Mouse (Mus musculus): ENCODE results near the gene Map7d1. TPM values are rescaled to one million over a fixed set of nuclear protein-coding genes. Genes with fewer than 3 reads are reported as not detected.
A peak's percentile ranks its signal among the peaks of the same experiment; 100 is the strongest.
"Not testable (repeated sequence)": the region's sequence is repeated elsewhere in the genome, so short reads cannot be mapped to it uniquely, and the experiment has no call there.

Gene Map7d1
- polyA plus RNA-seq, 1 experiment from 2014 or later, result 58.2 TPM

- no peaks in the 10 kb centered on the region for H3K27me3 ChIP-seq
- H3K9me3 ChIP-seq (replicated peaks), result no peaks in the 10 kb centered on the region
- H3K4me1 ChIP-seq, result peaks cover 5% of the 10 kb centered on the region; the same call in 1 of the 2 replicates
- no peak for ATAC-seq
- no peak overlapping the region for H3K9ac ChIP-seq
- H3K36me3 ChIP-seq (ENCODE audit: poor library complexity, severe bottlenecking), result peaks cover 100% of the 10 kb centered on the region
- no peak overlapping the region for H3K4me3 ChIP-seq
- WGBS, result 94% methylated on average over 10 of the region's 10 CpGs
- no peak overlapping the region for H3K4me2 ChIP-seq
- no peak overlapping the region for H3K27ac ChIP-seq
These were observed 21.0 kb downstream of the Map7d1 start for GRCm38 (mm10) chr4:126235191-126235590.

GRCm38 (mm10) chr4:126234496-126235175, 21.5 kb downstream of the Map7d1 start:
- H3K4me2 ChIP-seq, result no peak overlapping the region
- H3K9me3 ChIP-seq (replicated peaks), result no peaks in the 10 kb centered on the region
- peaks cover 99% of the 10 kb centered on the region for H3K36me3 ChIP-seq (ENCODE audit: poor library complexity, severe bottlenecking)
- no peak for ATAC-seq
- H3K9ac ChIP-seq, result no peak overlapping the region
- no peaks in the 10 kb centered on the region for H3K27me3 ChIP-seq
- H3K4me1 ChIP-seq, result peaks cover 5% of the 10 kb centered on the region; the same call in 1 of the 2 replicates
- WGBS, result 85% methylated on average over 18 of the region's 18 CpGs
- no peak overlapping the region for H3K4me3 ChIP-seq
- H3K27ac ChIP-seq, result no peak overlapping the region

GRCm38 (mm10) chr4:126233676-126234308, 22.4 kb downstream of the Map7d1 start:
- H3K27ac ChIP-seq, result no peak overlapping the region
- 89% methylated on average over 29 of the region's 29 CpGs for WGBS
- H3K9ac ChIP-seq, result no peak overlapping the region
- no peak overlapping the region for H3K4me2 ChIP-seq
- peaks cover 90% of the 10 kb centered on the region for H3K36me3 ChIP-seq (ENCODE audit: poor library complexity, severe bottlenecking)
- H3K4me1 ChIP-seq, result peaks cover 5% of the 10 kb centered on the region; the same call in 1 of the 2 replicates
- no peaks in the 10 kb centered on the region for H3K9me3 ChIP-seq (replicated peaks)
- ATAC-seq, result no peak
- H3K4me3 ChIP-seq, result no peak overlapping the region
- H3K27me3 ChIP-seq, result no peaks in the 10 kb centered on the region

GRCm38 (mm10) chr4:126229900-126230299, 26.2 kb downstream of the Map7d1 start:
- no peak overlapping the region for H3K4me3 ChIP-seq
- peaks cover 11% of the 10 kb centered on the region for H3K4me1 ChIP-seq
- H3K36me3 ChIP-seq (ENCODE audit: poor library complexity, severe bottlenecking), result peaks cover 52% of the 10 kb centered on the region
- H3K9me3 ChIP-seq (replicated peaks), result no peaks in the 10 kb centered on the region
- no peak overlapping the region for H3K27ac ChIP-seq
- H3K27me3 ChIP-seq, result no peaks in the 10 kb centered on the region
- H3K9ac ChIP-seq, result no peak overlapping the region
- ATAC-seq, result no peak
- H3K4me2 ChIP-seq, result no peak overlapping the region
- 81% methylated on average over 7 of the region's 7 CpGs for WGBS

- H3K9me3 ChIP-seq (replicated peaks), result no peaks in the 10 kb centered on the region
- peaks cover 11% of the 10 kb centered on the region for H3K4me1 ChIP-seq
- no peak overlapping the region for H3K9ac ChIP-seq
- ATAC-seq, result no peak
- H3K4me3 ChIP-seq, result no peak overlapping the region
- no peak overlapping the region for H3K27ac ChIP-seq
- no peaks in the 10 kb centered on the region for H3K27me3 ChIP-seq
- WGBS, result 10% methylated on average over 5 of the region's 5 CpGs
- H3K36me3 ChIP-seq (ENCODE audit: poor library complexity, severe bottlenecking), result peaks cover 34% of the 10 kb centered on the region
- H3K4me2 ChIP-seq, result no peak overlapping the region
These were observed 28.0 kb downstream of the Map7d1 start for GRCm38 (mm10) chr4:126228144-126228543.

- ATAC-seq, result peak; percentile 80
- H3K27ac ChIP-seq, result 0 out of 2 replicates have a peak overlapping the region, but pooled peaks have one; percentile 2
- peak overlapping the region; percentile 44 for H3K4me2 ChIP-seq
- 7% methylated on average over 18 of the region's 18 CpGs for WGBS
- H3K9ac ChIP-seq, result peak overlapping the region; percentile 41; the same call in 1 of the 2 replicates
- peaks cover 11% of the 10 kb centered on the region for H3K4me1 ChIP-seq
- H3K27me3 ChIP-seq, result no peaks in the 10 kb centered on the region
- H3K9me3 ChIP-seq (replicated peaks), result no peaks in the 10 kb centered on the region
- H3K36me3 ChIP-seq (ENCODE audit: poor library complexity, severe bottlenecking), result peaks cover 25% of the 10 kb centered on the region
- H3K4me3 ChIP-seq, result 0 out of 2 replicates have a peak overlapping the region, but pooled peaks have one; percentile 4
These were observed 28.9 kb downstream of the Map7d1 start for GRCm38 (mm10) chr4:126227077-126227761.

GRCm38 (mm10) chr4:126226640-126227039, 29.5 kb downstream of the Map7d1 start:
- H3K4me2 ChIP-seq, result no peak overlapping the region
- peaks cover 19% of the 10 kb centered on the region for H3K36me3 ChIP-seq (ENCODE audit: poor library complexity, severe bottlenecking)
- peak; percentile 34; the same call in 1 of the 2 replicates for ATAC-seq
- H3K4me3 ChIP-seq, result no peak overlapping the region
- no peaks in the 10 kb centered on the region for H3K27me3 ChIP-seq
- no peak overlapping the region for H3K9ac ChIP-seq
- no peaks in the 10 kb centered on the region for H3K9me3 ChIP-seq (replicated peaks)
- no peak overlapping the region for H3K27ac ChIP-seq
- peaks cover 11% of the 10 kb centered on the region for H3K4me1 ChIP-seq
- WGBS, result 55% methylated on average over 12 of the region's 12 CpGs

- Histone ChIP-seq H3K4me2 (no peak overlapping the region), H3K4me3 (no peak overlapping the region), H3K36me3 (ENCODE audit: poor library complexity, severe bottlenecking) (no peaks in the 10 kb centered on the region), H3K9me3 (replicated peaks) (no peaks in the 10 kb centered on the region), H3K9ac (no peak overlapping the region), H3K4me1 (peaks cover 6% of the 10 kb centered on the region), H3K27ac (no peak overlapping the region), H3K27me3 (no peaks in the 10 kb centered on the region)
- 89% methylated on average over 11 of the region's 11 CpGs for WGBS
- ATAC-seq, result no peak
These were observed 33.5 kb downstream of the Map7d1 start for GRCm38 (mm10) chr4:126222631-126223030.

GRCm38 (mm10) chr4:126220045-126220444, 36.1 kb downstream of the Map7d1 start:
- Histone ChIP-seq H3K36me3 (ENCODE audit: poor library complexity, severe bottlenecking) (no peaks in the 10 kb centered on the region), H3K9ac (no peak overlapping the region), H3K27ac (no peak overlapping the region), H3K9me3 (replicated peaks) (no peaks in the 10 kb centered on the region), H3K4me2 (no peak overlapping the region), H3K4me3 (no peak overlapping the region), H3K4me1 (no peaks in the 10 kb centered on the region), H3K27me3 (no peaks in the 10 kb centered on the region)
- no peak for ATAC-seq
- WGBS, result 89% methylated on average over 10 of the region's 10 CpGs

- H3K27me3 ChIP-seq; H3K27ac ChIP-seq; H3K9me3 ChIP-seq (replicated peaks); ATAC-seq; H3K4me2 ChIP-seq; H3K4me3 ChIP-seq; H3K36me3 ChIP-seq (ENCODE audit: poor library complexity, severe bottlenecking); H3K4me1 ChIP-seq; H3K9ac ChIP-seq: not testable (repeated sequence)
- WGBS, result 74% methylated on average over 3 of the region's 3 CpGs
These were observed 36.6 kb downstream of the Map7d1 start for GRCm38 (mm10) chr4:126219540-126219939.

GRCm38 (mm10) chr4:126217771-126218170, 38.4 kb downstream of the Map7d1 start:
- H3K9me3 ChIP-seq (replicated peaks), result no peaks in the 10 kb centered on the region
- ATAC-seq, result no peak
- H3K9ac ChIP-seq, result no peak overlapping the region
- H3K4me1 ChIP-seq, result no peaks in the 10 kb centered on the region
- H3K4me3 ChIP-seq, result no peak overlapping the region
- H3K27ac ChIP-seq, result no peak overlapping the region
- no peaks in the 10 kb centered on the region for H3K27me3 ChIP-seq
- no peak overlapping the region for H3K4me2 ChIP-seq
- 88% methylated on average over 6 of the region's 6 CpGs for WGBS
- H3K36me3 ChIP-seq (ENCODE audit: poor library complexity, severe bottlenecking), result no peaks in the 10 kb centered on the region

- H3K4me1 ChIP-seq, result peaks cover 2% of the 10 kb centered on the region; the same call in 1 of the 2 replicates
- no peaks in the 10 kb centered on the region for H3K36me3 ChIP-seq (ENCODE audit: poor library complexity, severe bottlenecking)
- peaks cover 3% of the 10 kb centered on the region; the same call in 1 of the 2 replicates for H3K27me3 ChIP-seq
- no peak overlapping the region for H3K27ac ChIP-seq
- H3K4me3 ChIP-seq, result no peak overlapping the region
- 63% methylated on average over 6 of the region's 6 CpGs for WGBS
- H3K9me3 ChIP-seq (replicated peaks), result no peaks in the 10 kb centered on the region
- H3K9ac ChIP-seq, result no peak overlapping the region
- ATAC-seq, result no peak
- H3K4me2 ChIP-seq, result no peak overlapping the region
These were observed 49.1 kb downstream of the Map7d1 start for GRCm38 (mm10) chr4:126207081-126207480.

Data from forebrain, embryonic 13.5 days (tissue).